Mouse (Mus musculus): Measurements from ENCODE around the gene Armcx5. TPM values are rescaled to one million over a fixed set of nuclear protein-coding genes. Genes with fewer than 3 reads are reported as not detected.

Gene Armcx5
- polyA plus RNA-seq, 1 experiment = 8.5 TPM

- TF ChIP-seq CTCF (IDR thresholded peaks at IDR 0.05; ENCODE audit: borderline replicate concordance, extremely low read depth, insufficient read depth, insufficient read length) (no peak), POLR2A (IDR thresholded peaks at IDR 0.05; ENCODE audit: borderline replicate concordance, extremely low read depth, insufficient read depth, insufficient read length, poor library complexity, severe bottlenecking) (no peak)
- no peak for DNase-seq (ENCODE audit: low read depth)
Observed at GRCm38 (mm10) chrX:135768043-135768548, 25.6 kb downstream of the Armcx5 start.

DNA sequence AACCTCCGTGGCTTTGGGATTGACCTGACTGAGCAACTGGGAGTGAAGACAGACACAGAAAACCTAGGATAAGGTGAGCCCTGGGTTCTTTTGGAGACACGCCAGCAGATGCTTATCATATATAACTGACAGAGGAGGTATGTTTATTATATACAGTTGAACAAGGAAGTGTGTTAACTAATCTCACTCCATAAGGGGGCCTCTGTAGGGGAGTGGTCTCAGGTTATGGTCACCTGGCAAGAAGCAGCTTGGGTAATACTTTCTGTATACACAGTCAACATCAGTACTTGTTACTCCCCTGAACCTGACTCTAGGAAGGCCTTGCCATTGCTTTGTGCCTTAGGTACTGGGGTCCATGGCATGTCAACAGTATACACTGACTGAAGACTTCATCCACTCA is 26.0 kb downstream of the Armcx5 start:
- no peak for DNase-seq (ENCODE audit: low read depth)
- TF ChIP-seq CTCF (IDR thresholded peaks at IDR 0.05; ENCODE audit: borderline replicate concordance, extremely low read depth, insufficient read depth, insufficient read length) = no peak
- TF ChIP-seq POLR2A (IDR thresholded peaks at IDR 0.05; ENCODE audit: borderline replicate concordance, extremely low read depth, insufficient read depth, insufficient read length, poor library complexity, severe bottlenecking) = no peak

DNA sequence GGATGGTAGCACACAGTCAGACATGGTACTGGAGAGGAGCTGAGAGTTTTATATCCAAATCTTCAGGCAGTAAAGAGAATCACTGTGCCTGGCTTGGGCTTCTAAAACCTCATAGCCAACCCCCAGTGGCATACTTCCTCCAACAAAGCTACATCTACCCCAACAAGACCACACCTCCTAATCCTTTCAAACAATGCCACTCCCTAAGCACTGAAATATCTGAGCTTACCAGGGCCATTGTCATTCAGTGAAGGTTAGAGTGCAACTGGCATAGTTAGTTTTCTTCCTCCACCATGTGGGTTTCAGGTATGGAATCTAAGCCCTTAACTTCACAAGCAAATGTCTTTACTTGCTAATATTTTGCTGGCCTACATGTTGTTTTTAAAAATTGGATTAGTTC is 49.0 kb downstream of the Armcx5 start:
- TF ChIP-seq POLR2A (IDR thresholded peaks at IDR 0.05; ENCODE audit: borderline replicate concordance, extremely low read depth, insufficient read depth, insufficient read length, poor library complexity, severe bottlenecking) (no peak), CTCF (IDR thresholded peaks at IDR 0.05; ENCODE audit: borderline replicate concordance, extremely low read depth, insufficient read depth, insufficient read length) (no peak)

DNA sequence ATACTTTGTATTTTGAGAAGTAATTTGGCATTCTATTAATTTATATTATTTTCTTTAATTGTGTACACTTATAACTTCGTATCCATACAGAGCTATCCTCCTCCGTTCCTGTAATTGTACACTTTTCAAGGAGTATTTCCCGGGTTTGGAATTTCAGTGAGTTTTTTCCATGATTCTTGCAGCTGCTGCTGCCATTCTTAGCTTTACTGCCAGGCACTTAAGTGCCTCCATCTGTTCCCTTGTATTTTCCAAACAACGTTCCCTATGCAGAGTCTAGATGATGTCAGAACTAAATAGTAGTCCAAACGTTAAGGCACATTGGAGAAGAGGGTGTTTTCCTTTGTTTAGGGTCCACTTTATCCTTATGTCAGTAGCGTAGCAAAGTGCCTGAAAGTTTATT is 49.8 kb downstream of the Armcx5 start:
- DNase-seq (ENCODE audit: low read depth) = peak; percentile 46
- TF ChIP-seq CTCF (IDR thresholded peaks at IDR 0.05; ENCODE audit: borderline replicate concordance, extremely low read depth, insufficient read depth, insufficient read length) = no peak
- no peak for TF ChIP-seq POLR2A (IDR thresholded peaks at IDR 0.05; ENCODE audit: borderline replicate concordance, extremely low read depth, insufficient read depth, insufficient read length, poor library complexity, severe bottlenecking)

More for the DNA sequence above, 49.0 kb downstream of the Armcx5 start:
- DNase-seq (ENCODE audit: low read depth) = no peak

DNA sequence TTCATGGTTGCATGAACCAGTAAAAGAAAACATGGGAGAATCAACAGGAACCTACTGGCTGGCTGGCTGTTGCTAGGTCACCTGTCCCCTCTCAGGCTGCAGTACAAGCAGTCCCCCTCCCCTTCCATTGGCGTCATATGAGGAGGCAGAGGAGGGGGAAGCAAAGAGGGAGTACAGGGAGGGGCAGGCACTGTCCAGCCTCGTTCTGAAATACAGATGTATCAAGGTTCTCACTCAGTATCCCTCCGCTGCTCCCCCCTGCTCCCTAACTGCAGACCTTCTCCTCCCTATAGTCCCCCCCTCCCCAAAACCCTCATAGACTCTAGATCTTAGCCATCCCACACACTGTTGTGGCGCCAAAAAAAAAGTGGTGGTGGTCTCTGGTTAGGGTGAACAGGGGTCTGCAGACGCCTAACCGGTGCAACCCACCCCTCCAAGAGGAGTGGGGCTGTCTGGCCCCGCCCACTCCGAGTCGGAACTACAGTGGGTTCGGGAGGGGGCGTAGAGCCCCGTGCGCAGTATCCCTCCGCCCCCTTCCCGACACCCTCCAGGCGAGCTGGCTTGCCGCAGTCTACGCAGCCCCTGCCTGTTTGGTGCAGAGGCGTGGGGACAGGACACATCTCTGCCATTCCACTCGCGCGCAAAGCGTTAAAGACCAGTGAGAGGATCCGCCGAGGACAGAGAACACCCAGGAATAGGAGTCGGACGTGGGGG is 53.2 kb downstream of the Armcx5 start:
- peak; percentile 94 for DNase-seq (ENCODE audit: low read depth)
- 0 out of 2 replicates have a peak, but pooled peaks have one; percentile 9 for TF ChIP-seq POLR2A (IDR thresholded peaks at IDR 0.05; ENCODE audit: borderline replicate concordance, extremely low read depth, insufficient read depth, insufficient read length, poor library complexity, severe bottlenecking)

- DNase-seq (ENCODE audit: low read depth) = peak; percentile 19
- TF ChIP-seq POLR2A (IDR thresholded peaks at IDR 0.05; ENCODE audit: borderline replicate concordance, extremely low read depth, insufficient read depth, insufficient read length, poor library complexity, severe bottlenecking) = 0 out of 2 replicates have a peak, but pooled peaks have one; percentile 1
Observed at GRCm38 (mm10) chrX:135796305-135797211, 54.0 kb downstream of the Armcx5 start.

Other genes with a start within 250 kb of the Armcx5 start
- gene AV320801, start 248.1 kb upstream of the Armcx5 start, polyA plus RNA-seq (2012; rRNA removed) = not detected in 2 replicates
- gene Nxf7, start 144.0 kb upstream of the Armcx5 start, polyA plus RNA-seq (2012; rRNA removed) = 0.15 TPM in 1 of 2 replicates, not detected in the other
- not detected in 2 replicates for gene Prame, start 115.0 kb upstream of the Armcx5 start, polyA plus RNA-seq (2012; rRNA removed)
- gene Tcp11x2, start 48.9 kb upstream of the Armcx5 start, polyA plus RNA-seq (2012; rRNA removed) = not detected in 2 replicates
- gene Tmsb15a, start 17.5 kb upstream of the Armcx5 start, polyA plus RNA-seq (2012; rRNA removed) = not detected in 2 replicates
- gene Gprasp1, start within 50 bp of the Armcx5 start, polyA plus RNA-seq (2012; rRNA removed) = 153 and 194 TPM in 2 replicates
- gene Bhlhb9, start 54.9 kb downstream of the Armcx5 start, polyA plus RNA-seq (2012; rRNA removed) = 51.1 and 59.9 TPM in 2 replicates
- gene Gprasp2, start 96.3 kb downstream of the Armcx5 start, polyA plus RNA-seq (2012; rRNA removed) = 133 and 134 TPM in 2 replicates